Mouse (Mus musculus): ENCODE results near the gene Nhej1.

DNA sequence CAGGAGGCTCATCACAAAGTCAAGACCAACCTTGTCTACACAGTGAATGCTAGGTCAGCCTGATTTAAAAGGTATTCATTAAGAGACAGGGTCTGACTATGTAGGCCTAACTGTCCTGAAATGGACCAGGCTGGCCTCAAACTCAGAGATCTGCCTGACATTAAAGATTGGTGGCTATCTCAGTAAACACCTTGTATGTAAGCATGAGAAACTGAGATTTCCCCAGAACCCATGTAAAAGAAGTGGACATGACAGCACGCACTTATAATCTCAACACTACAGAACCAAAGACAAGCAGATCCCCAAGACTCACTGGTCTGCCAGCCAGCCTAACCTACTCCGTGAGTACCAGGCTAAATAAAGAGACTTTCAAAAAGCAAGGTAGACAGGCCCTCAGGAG, 13.4 kb upstream of the Nhej1 start:
- TF ChIP-seq CTCF (IDR thresholded peaks at IDR 0.05; ENCODE audit: borderline replicate concordance, insufficient read depth, low read length) (no peak), POLR2A (IDR thresholded peaks at IDR 0.05; ENCODE audit: low read depth, low read length) (no peak)
